Mouse (Mus musculus) liver, adult (tissue): ENCODE results near the gene Erc1.

Source experiments
- GATA4 ChIP-seq: IDR thresholded peaks from 2 replicates; pipeline ENCODE4 v1.6.1; 2014; ENCODE audit warnings: mild to moderate bottlenecking, low read length; ENCODE audit not compliant: insufficient replicate concordance

Erc1 gene

DNA sequence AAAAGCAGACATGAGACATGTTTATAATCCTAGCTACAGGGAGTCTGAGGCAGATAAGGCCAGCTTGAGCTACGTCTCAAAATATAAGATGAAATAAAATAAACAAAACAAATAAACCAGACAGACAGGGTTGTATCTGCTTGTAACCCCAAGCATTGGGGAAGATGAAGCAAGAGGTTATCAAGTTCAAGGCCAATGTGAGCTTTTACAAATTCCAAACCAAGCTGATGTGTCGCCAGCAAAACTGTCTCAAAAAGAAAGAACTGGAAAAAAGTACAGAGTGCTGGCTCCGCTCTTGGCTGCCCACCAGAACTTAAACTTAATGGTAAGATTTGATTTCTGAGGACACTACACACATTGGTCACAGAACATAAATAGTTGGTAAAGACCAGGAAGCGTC is 21.3 kb downstream of the Erc1 start:
- TF ChIP-seq GATA4: no peak

GRCm38 (mm10) chr6:119822216-119822615 is 25.8 kb downstream of the Erc1 start:
- TF ChIP-seq GATA4: no peak

DNA sequence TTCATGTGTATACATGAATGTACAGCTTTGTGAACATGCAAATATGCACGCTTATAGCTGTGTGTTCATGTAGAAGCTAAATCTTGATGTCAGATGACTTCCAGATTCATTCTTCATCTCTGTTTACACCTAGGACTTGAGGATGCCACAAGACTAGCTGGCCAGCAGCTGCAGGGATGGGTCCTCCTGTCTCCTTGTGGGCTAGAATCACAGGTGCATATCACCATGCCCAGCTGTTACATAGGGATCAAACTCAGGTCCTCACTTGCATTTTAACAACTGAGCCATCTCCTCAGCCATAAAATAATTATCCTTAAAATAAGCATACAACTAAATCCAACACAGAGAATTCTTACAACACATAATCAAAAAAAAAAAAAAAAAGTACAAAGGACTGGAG is 26.8 kb downstream of the Erc1 start:
- no peak for TF ChIP-seq GATA4

GRCm38 (mm10) chr6:119818541-119818940 is 29.4 kb downstream of the Erc1 start:
- TF ChIP-seq GATA4: no peak

DNA sequence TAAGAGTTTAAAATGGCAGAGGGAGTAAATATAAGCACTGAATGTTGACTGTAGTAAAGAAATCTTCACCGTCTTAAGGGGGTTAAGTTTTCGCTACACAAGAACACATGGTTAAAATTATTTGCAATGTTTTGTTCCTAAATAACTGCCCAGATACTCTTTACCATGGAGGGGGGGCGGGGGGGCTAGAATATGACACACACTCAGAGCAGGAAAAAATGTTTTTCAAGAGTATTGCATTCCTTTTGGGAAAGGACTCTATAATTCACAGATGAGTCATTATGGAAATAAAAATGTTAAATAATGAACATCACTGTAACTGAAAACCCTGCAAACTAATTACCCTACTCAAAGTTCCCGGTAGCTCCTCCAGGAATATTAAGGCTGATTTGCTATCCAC is 32.5 kb downstream of the Erc1 start:
- no peak for TF ChIP-seq GATA4

- no peak for TF ChIP-seq GATA4
Observed at GRCm38 (mm10) chr6:119808726-119809505, 39.1 kb downstream of the Erc1 start.

GRCm38 (mm10) chr6:119803239-119803638 is 44.7 kb downstream of the Erc1 start:
- no peak for TF ChIP-seq GATA4

GRCm38 (mm10) chr6:119796911-119797486 is 51.0 kb downstream of the Erc1 start:
- TF ChIP-seq GATA4: no peak

DNA sequence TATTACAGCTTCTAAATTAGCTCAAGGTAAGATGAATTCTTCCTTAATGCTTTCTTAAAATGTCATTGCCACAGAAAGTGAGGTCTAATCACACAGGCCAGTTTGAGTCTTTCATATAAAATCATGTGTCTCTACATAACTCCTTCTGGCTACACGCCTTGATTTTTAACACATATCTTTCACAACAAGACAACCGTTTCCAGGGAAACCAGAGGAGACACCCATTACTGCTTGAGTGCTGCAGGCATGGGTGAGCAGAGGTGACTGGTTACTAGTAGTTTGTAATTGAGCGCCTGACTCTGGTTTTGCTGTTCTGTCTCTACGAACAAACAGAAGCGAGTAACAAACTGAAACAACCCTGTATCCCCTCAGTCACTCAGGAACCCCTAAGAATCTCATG is 51.7 kb downstream of the Erc1 start:
- no peak for TF ChIP-seq GATA4

DNA sequence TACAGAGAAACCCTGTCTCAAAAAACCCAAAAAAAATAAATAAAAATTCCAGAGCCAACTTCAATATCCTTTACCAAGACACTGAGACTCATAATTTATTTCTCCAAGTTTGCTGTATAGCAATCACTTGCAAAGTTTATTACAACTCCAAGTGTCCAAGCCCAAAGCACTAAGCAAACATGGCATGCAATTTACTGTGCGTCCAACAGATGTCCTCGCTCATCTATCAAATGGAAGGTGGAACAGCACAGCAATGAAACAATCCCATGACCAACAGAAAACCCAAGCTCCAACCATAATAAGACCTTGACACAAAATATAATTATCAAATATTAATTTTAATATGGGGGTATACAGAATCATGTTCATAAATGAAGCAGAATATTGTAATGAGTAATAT is 55.4 kb downstream of the Erc1 start:
- TF ChIP-seq GATA4: no peak

- no peak for TF ChIP-seq GATA4
Observed at GRCm38 (mm10) chr6:119782416-119782815, 65.6 kb downstream of the Erc1 start.

DNA sequence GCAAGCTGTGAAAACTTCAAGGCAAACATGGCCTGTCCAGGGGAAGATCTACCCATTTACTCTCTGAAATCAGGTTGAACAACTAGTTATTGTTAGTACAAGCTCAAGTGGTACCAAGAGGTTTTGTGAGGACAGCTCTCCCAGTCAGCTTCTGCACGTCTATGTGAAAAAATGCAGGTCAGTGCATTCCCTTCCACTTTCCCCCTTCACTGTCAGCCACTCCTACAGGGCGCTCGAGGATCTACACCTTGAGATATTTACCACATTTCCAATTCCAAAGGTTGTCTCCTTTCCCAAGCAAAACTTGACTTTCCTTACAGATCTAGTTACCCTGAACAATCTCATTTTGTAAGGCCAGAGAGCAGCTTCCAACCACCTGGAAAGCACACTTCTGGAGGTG is 66.9 kb downstream of the Erc1 start:
- no peak for TF ChIP-seq GATA4

DNA sequence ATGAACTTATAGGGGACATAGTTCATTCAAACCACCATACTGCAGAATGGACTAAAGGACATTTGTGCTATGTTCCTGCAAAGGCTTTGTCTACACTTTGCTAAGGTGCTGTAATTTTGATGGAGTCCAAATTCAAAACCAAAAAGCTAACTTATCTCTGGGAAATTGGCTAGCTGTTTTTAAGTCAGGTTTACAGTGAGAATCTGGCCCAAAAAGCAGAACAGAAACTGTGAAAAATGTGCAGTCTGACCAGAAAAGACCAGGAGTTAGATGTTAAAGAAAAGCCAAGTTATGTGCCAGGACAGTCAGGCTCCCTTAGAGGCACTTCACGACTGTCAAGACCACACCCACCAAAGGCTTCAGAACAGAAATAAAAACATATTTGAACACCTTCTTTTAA is 79.2 kb downstream of the Erc1 start:
- TF ChIP-seq GATA4: no peak

DNA sequence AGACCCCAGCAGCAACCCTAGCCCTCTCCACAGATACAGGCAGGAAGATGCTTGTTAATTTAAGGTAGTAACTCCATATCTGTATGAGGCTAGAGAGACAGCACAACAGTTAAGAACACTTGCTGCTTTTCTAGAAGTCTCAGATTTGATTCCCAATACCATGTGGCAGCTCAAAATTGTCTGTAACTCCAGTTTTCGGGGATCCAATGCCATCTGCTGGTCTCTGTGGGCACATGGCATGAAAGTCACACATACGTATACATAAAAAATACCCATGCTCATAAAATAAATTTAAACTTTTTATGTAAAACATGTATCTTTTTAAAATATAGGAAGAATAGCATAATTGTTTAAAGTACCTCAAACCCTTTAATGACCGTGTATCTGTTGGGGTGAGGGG is 83.6 kb downstream of the Erc1 start:
- TF ChIP-seq GATA4: no peak

- TF ChIP-seq GATA4: no peak
Observed at GRCm38 (mm10) chr6:119759866-119760265, 88.1 kb downstream of the Erc1 start.

GRCm38 (mm10) chr6:119758490-119758889 is 89.5 kb downstream of the Erc1 start:
- no peak for TF ChIP-seq GATA4

DNA sequence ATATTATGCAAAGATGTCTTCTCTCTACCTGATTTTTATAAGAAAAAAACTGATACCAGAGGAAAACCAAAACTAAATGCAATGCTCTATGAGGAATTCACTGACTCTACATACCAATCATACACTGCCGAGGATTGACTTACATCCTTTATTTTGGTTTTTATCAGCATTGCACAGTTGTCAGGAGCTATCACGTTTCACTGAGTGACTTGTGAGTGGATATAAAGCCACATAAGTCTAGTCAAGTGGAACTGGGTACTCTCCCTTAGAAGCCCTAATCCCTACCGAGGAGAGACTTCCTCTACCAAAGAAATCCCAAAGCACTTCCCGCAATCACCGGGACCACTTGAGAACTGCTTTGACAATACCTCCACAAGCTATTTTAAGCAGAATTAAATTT is 90.2 kb downstream of the Erc1 start:
- no peak for TF ChIP-seq GATA4
